Mouse (Mus musculus): ENCODE data around the gene Sox15. TPM values are rescaled to one million over a fixed set of nuclear protein-coding genes. Genes with fewer than 3 reads are reported as not detected.
"Not testable (repeated sequence)": the region's sequence is repeated elsewhere in the genome, so short reads cannot be mapped to it uniquely, and the experiment has no call there.

Sox15 gene
- total RNA-seq (2021) = not detected
- long read RNA-seq, experiment 1 = 0 reads
- long read RNA-seq, experiment 2 = 0 reads

- intact Hi-C loops (cut with DNase I) = loop anchor here (5.0 kb wide), 1 partner anchor 102 kb away; the partner anchor contains the start of gene Polr2a
- DNase-seq (ENCODE audit: low spot score in 2 of 2) = peak; percentile 79 to 80
These were observed at the start of gene Sox15 for GRCm38 (mm10) chr11:69655264-69656064. TSS of gene Sox15 (plus strand) at chr11:69655314.

- intact Hi-C loops (cut with DNase I) = no loop called here
- DNase-seq (ENCODE audit: low spot score in 2 of 2) = peak; percentile 84 to 85
These were observed 49.2 kb upstream of the Sox15 start, which contains the start of gene Atp1b2 for GRCm38 (mm10) chr11:69605726-69606490. TSS of gene Atp1b2 (minus strand) at chr11:69605942.

- intact Hi-C loops (cut with DNase I) = no loop called here
- DNase-seq (ENCODE audit: low spot score in 2 of 2) = no peak
These were observed 48.7 kb upstream of the Sox15 start for GRCm38 (mm10) chr11:69606491-69606795.

- intact Hi-C loops (cut with DNase I) = no loop called here
- DNase-seq (ENCODE audit: low spot score in 2 of 2) = no peak
These were observed 48.3 kb upstream of the Sox15 start for GRCm38 (mm10) chr11:69606832-69607231.

GRCm38 (mm10) chr11:69608525-69608924, 46.6 kb upstream of the Sox15 start:
- no peak for DNase-seq (ENCODE audit: low spot score in 2 of 2)

GRCm38 (mm10) chr11:69609416-69609815, 45.7 kb upstream of the Sox15 start:
- intact Hi-C loops (cut with DNase I) = no loop called here
- DNase-seq (ENCODE audit: low spot score in 2 of 2) = no peak

More at GRCm38 (mm10) chr11:69608525-69608924, 46.6 kb upstream of the Sox15 start:
- intact Hi-C loops (cut with DNase I) = no loop called here

GRCm38 (mm10) chr11:69610899-69611298, 44.2 kb upstream of the Sox15 start:
- DNase-seq (ENCODE audit: low spot score in 2 of 2) = no peak
- intact Hi-C loops (cut with DNase I) = no loop called here

- intact Hi-C loops (cut with DNase I) = loop anchor here (2.0 kb wide), 1 partner anchor 33 kb away; the partner anchor contains the start of genes Trp53 and Wrap53
- peak; percentile 79 to 83 for DNase-seq (ENCODE audit: low spot score in 2 of 2)
These were observed 41.4 kb upstream of the Sox15 start for GRCm38 (mm10) chr11:69613553-69614256.

GRCm38 (mm10) chr11:69614257-69614588, 40.9 kb upstream of the Sox15 start:
- intact Hi-C loops (cut with DNase I) = loop anchor here (2.0 kb wide), 1 partner anchor 33 kb away; the partner anchor contains the start of genes Trp53 and Wrap53
- not testable (repeated sequence) for DNase-seq (ENCODE audit: low spot score in 2 of 2)

- intact Hi-C loops (cut with DNase I) = no loop called here
These were observed 38.3 kb upstream of the Sox15 start for GRCm38 (mm10) chr11:69616781-69617180.

GRCm38 (mm10) chr11:69617805-69618204, 37.3 kb upstream of the Sox15 start, which contains the start of gene Shbg:
TSS of gene Shbg (minus strand) at chr11:69617905.
- intact Hi-C loops (cut with DNase I) = no loop called here
- no peak for DNase-seq (ENCODE audit: low spot score in 2 of 2)

More at GRCm38 (mm10) chr11:69616781-69617180, 38.3 kb upstream of the Sox15 start:
- DNase-seq (ENCODE audit: low spot score in 2 of 2) = no peak

- DNase-seq (ENCODE audit: low spot score in 2 of 2) = no peak
- intact Hi-C loops (cut with DNase I) = no loop called here
These were observed 34.6 kb upstream of the Sox15 start for GRCm38 (mm10) chr11:69620394-69621081.

GRCm38 (mm10) chr11:69621571-69622268, 33.4 kb upstream of the Sox15 start, which contains the start of gene Sat2:
TSS of gene Sat2 (plus strand) at chr11:69622024.
- DNase-seq (ENCODE audit: low spot score in 2 of 2) = peak; percentile 44 to 60

GRCm38 (mm10) chr11:69622406-69622805, 32.7 kb upstream of the Sox15 start:
- no peak for DNase-seq (ENCODE audit: low spot score in 2 of 2)
- intact Hi-C loops (cut with DNase I) = no loop called here

More at GRCm38 (mm10) chr11:69621571-69622268, 33.4 kb upstream of the Sox15 start, which contains the start of gene Sat2:
- intact Hi-C loops (cut with DNase I) = no loop called here

- intact Hi-C loops (cut with DNase I) = no loop called here
These were observed 32.1 kb upstream of the Sox15 start for GRCm38 (mm10) chr11:69623006-69623405.

GRCm38 (mm10) chr11:69624339-69624738, 30.8 kb upstream of the Sox15 start:
- intact Hi-C loops (cut with DNase I); DNase-seq (ENCODE audit: low spot score in 2 of 2): not testable (repeated sequence)

More at GRCm38 (mm10) chr11:69623006-69623405, 32.1 kb upstream of the Sox15 start:
- DNase-seq (ENCODE audit: low spot score in 2 of 2) = no peak

GRCm38 (mm10) chr11:69628286-69628685, 26.8 kb upstream of the Sox15 start:
- peak; percentile 63 to 77 for DNase-seq (ENCODE audit: low spot score in 2 of 2)
- intact Hi-C loops (cut with DNase I) = no loop called here

- intact Hi-C loops (cut with DNase I) = no loop called here
- no peak for DNase-seq (ENCODE audit: low spot score in 2 of 2)
These were observed 25.3 kb upstream of the Sox15 start for GRCm38 (mm10) chr11:69629802-69630201.

Measured in left cerebral cortex, postnatal 14 days (tissue).